Mouse (Mus musculus) heart, postnatal 0 days (tissue): ENCODE data around the gene Aknad1. TPM values are rescaled to one million over a fixed set of nuclear protein-coding genes. Genes with fewer than 3 reads are reported as not detected.

Source experiments
- ATAC-seq: fragments of 200-750 bp; cut with Nextera tagmentation; 2 replicates; pipeline ENCODE4 v1.8.0; 2017; ENCODE audit warnings: low read depth, moderate number of reproducible peaks, moderate library complexity; ENCODE audit not compliant: insufficient read depth
- DNase-seq: peaks from one replicate; pipeline ENCODE4 v3.0.0-alpha.2; 2016; ENCODE audit warnings: low spot score
- H3K27ac ChIP-seq: fragments of 300-500 bp; sonication (generic); 2 replicates; pipeline ENCODE4 v1.5.1; 2014; ENCODE audit warnings: low read depth, mild to moderate bottlenecking
- H3K27me3 ChIP-seq: fragments of 300-500 bp; sonication (generic); 2 replicates; pipeline ENCODE4 v1.6.1; 2014; ENCODE audit warnings: low read length, mixed read lengths; ENCODE audit not compliant: control insufficient read depth, insufficient read depth
- H3K36me3 ChIP-seq: fragments of 300-500 bp; sonication (generic); replicated peaks from 2 replicates; pipeline ENCODE4 v1.6.1; 2014; ENCODE audit warnings: low read length, mixed read lengths; ENCODE audit not compliant: control insufficient read depth, insufficient read depth
- H3K4me1 ChIP-seq: fragments of 300-500 bp; sonication (generic); 2 replicates; pipeline ENCODE4 v1.6.1; 2014; ENCODE audit warnings: antibody characterized with exemption; ENCODE audit not compliant: control insufficient read depth, insufficient read depth
- H3K4me2 ChIP-seq: fragments of 300-500 bp; sonication (generic); 2 replicates; pipeline ENCODE4 v1.6.1; 2014; ENCODE audit warnings: low read depth, mild to moderate bottlenecking, low read length, moderate library complexity
- H3K4me3 ChIP-seq: fragments of 300-500 bp; sonication (generic); 2 replicates; pipeline ENCODE4 v1.5.1; 2014; ENCODE audit warnings: low read depth, low read length
- H3K9ac ChIP-seq: fragments of 300-500 bp; sonication (generic); replicated peaks from 2 replicates; pipeline ENCODE4 v1.6.1; 2014; ENCODE audit warnings: low read depth, low read length, mixed read lengths
- H3K9me3 ChIP-seq: fragments of 300-500 bp; sonication (generic); replicated peaks from 2 replicates; pipeline ENCODE4 v1.6.1; 2016; ENCODE audit warnings: low read length; ENCODE audit not compliant: control insufficient read depth
- CTCF ChIP-seq: IDR thresholded peaks from 2 replicates; pipeline ENCODE4 v1.5.1; 2016; ENCODE audit warnings: antibody characterized with exemption, control low read depth, low read depth
- EP300 ChIP-seq: IDR thresholded peaks from 2 replicates; pipeline ENCODE4 v1.6.1; 2016; ENCODE audit warnings: antibody characterized with exemption, low read depth
- WGBS: fragments of 180-500 bp; shearing (Covaris S2); extraction: QIAGEN DNeasy Blood & Tissue Kit; methylation state at CpG from one replicate; pipeline ENCODE4 v1.1.7; 2014; 5-methylcytosine and 5-hydroxymethylcytosine counted together
- polyA plus RNA-seq: library from polyadenylated mRNA; unstranded; fragments of >200 nt; fragmentation: Nextera tagmentation; extraction: Ambion mirVana; gene quantifications from 2 replicates; pipeline ENCODE4 v1.2.1, GENCODE M21; 2015
- total RNA-seq: library from RNA; depleted of rRNA; stranded (reverse); fragments of >200 nt; gene quantifications from 2 replicates; pipeline ENCODE4 v1.2.3, GENCODE M21; 2014; ENCODE audit warnings: low replicate concordance

Aknad1 gene
- total and polyA plus RNA-seq, 2 experiments from 2014 or later, result not detected

DNA sequence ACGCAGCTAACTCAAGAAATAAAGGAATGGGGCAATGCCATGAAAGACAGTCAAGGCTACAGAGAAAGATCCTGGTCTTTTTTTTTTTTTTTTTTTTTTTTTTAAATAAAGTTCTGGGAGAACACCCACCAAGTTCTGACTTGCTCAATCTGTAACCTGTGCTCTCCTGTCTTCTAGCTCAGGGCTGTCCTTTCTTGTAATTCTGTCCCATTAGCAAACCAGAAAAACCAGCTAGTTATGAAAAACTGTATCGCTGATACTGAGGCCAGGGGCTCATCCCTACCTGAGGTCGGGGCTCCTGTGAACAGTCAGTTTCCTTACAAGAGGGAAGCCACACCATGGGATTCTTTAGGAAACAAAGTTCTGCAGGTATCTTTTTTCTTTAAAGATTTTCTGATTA is 51.0 kb downstream of the Aknad1 start:
- Histone ChIP-seq H3K27ac (no peak overlapping the region), H3K4me2 (no peak overlapping the region), H3K4me3 (no peak overlapping the region), H3K36me3 (peaks cover 21% of the 10 kb centered on the region), H3K27me3 (no peaks in the 10 kb centered on the region), H3K9ac (no peak overlapping the region), H3K4me1 (no peaks in the 10 kb centered on the region), H3K9me3 (no peaks in the 10 kb centered on the region)
- DNase-seq, result no peak
- no peak for ATAC-seq
- WGBS, result 88% methylated on average over 3 of the region's 3 CpGs
- TF ChIP-seq EP300 (no peak), CTCF (no peak)

DNA sequence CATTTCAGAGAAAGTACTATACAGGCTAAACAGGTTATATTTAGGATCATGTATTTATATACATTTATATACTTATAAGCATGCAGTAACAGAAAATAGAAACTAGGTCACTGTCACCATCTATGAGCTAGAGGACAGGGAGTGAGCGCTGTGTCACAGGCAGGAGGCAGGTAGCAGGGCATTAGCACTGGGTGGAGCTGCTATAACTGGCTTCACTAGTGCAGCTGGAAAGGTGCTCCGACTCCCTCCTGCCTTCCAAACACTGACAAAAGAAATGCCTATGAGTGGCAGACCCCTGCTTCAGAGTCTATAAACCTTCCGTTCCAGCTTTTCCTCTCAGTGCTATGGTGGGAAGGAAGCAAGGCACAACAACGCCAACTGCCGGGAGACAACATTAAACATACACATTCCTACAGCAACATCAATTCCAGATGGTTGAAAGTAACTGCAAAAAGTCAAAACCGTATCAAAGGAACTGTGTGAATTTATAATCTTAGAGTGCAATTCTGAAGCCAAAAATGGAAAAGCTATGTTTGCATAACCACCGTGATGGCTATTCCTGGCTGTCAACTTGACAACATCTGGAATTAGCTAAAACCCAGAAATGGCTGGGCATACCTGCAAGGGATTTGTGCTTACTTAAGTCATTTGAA is 51.7 kb downstream of the Aknad1 start:
- peaks cover 27% of the 10 kb centered on the region for H3K36me3 ChIP-seq
- no peaks in the 10 kb centered on the region for H3K4me1 ChIP-seq
- no peak for ATAC-seq
- no peak for DNase-seq
- no peak overlapping the region for H3K27ac ChIP-seq
- 74% methylated on average over 7 of the region's 7 CpGs for WGBS
- no peak overlapping the region for H3K4me2 ChIP-seq
- no peak overlapping the region for H3K9ac ChIP-seq
- TF ChIP-seq EP300, result no peak
- TF ChIP-seq CTCF, result no peak
- no peak overlapping the region for H3K4me3 ChIP-seq
- no peaks in the 10 kb centered on the region for H3K9me3 ChIP-seq
- H3K27me3 ChIP-seq, result no peaks in the 10 kb centered on the region

DNA sequence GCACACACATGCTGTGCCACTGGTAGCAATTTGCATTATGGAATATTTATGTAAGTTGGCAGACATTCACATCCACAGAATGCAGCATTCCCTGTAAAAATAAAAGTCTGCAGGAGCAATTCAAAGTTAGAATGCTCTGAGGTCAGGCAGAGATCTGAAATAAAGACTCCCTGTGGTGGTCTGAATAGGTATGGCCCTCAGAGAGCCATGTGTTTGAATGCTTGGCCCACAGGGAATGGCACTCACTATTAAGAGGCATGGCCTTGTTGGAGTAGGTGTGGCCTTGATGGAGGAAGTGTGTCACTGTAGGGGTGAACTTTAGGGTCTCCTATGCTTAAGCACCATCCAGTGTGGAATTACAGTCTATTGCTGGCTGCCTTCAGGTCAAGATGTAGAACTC is 53.0 kb downstream of the Aknad1 start:
- TF ChIP-seq EP300 (no peak), CTCF (no peak)
- Histone ChIP-seq H3K4me1 (no peaks in the 10 kb centered on the region), H3K9ac (no peak overlapping the region), H3K4me3 (no peak overlapping the region), H3K27me3 (no peaks in the 10 kb centered on the region), H3K9me3 (no peaks in the 10 kb centered on the region), H3K4me2 (no peak overlapping the region), H3K36me3 (peaks cover 38% of the 10 kb centered on the region), H3K27ac (no peak overlapping the region)
- no peak for ATAC-seq
- DNase-seq, result no peak

DNA sequence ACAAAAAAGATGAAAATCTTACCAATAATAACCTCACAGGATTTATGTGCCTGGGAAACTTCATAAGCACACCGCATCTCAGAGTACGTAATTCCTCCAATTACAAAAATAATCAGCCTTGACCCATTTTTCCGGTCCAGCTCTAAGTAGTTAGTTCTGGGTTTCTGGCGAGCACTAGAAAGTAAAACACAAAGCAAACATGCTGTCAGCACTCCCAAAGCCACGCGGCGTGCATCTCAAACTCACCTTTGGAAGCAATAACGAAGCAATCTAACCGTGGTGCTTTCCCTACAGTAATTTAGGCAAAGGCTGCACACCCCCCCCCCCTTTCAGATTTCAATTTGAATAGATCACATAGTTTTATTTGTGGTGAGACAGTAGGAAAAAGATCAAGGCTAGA is 55.3 kb downstream of the Aknad1 start:
- no peak overlapping the region for H3K27ac ChIP-seq
- no peaks in the 10 kb centered on the region for H3K9me3 ChIP-seq
- ATAC-seq (no peak), DNase-seq (no peak)
- H3K4me3 ChIP-seq, result no peak overlapping the region
- H3K27me3 ChIP-seq, result no peaks in the 10 kb centered on the region
- no peak overlapping the region for H3K4me2 ChIP-seq
- H3K36me3 ChIP-seq, result peaks cover 57% of the 10 kb centered on the region
- WGBS, result 90% methylated on average over 9 of the region's 9 CpGs
- H3K4me1 ChIP-seq, result no peaks in the 10 kb centered on the region
- H3K9ac ChIP-seq, result no peak overlapping the region
- TF ChIP-seq EP300 (no peak), CTCF (no peak)

DNA sequence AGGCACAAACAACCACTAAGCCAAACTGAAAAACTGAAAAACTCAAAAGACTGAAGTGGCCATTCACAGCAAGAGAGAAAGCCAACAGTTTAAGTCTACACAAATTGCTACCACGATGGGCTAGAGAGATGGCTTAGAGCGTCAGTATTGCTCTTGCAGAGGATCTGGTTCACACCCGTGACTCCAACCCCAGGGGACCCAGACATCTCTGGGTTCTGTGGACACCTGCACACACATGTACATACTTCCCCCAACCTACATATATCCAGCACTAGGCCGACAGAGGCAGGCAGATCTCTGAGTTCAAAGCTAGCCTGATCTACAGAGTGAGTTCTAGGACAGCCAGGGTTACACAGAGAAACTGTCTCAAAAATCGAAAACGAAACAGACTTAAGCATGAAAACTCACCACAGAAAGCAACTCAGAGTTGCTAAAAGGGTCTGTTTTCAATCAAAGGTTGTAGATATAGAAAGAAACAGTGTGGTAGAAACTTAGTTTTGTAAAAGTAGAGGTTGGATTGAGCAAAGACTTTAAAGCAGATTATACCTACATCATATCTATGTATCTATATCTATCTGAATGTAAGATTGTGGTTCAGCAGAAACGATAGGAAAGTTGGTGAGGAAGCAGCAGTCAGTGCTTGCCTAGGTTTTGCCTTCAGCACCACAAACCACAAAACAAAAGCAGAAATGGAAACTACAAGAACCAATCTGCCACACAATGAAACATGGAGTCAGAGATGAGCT is 56.3 kb downstream of the Aknad1 start:
- WGBS, result 84% methylated on average over 7 of the region's 7 CpGs
- Histone ChIP-seq H3K4me1 (no peaks in the 10 kb centered on the region), H3K4me2 (no peak overlapping the region), H3K9me3 (no peaks in the 10 kb centered on the region), H3K9ac (no peak overlapping the region), H3K4me3 (no peak overlapping the region), H3K36me3 (peaks cover 66% of the 10 kb centered on the region), H3K27me3 (no peaks in the 10 kb centered on the region), H3K27ac (no peak overlapping the region)
- no peak for TF ChIP-seq EP300
- TF ChIP-seq CTCF, result no peak
- DNase-seq (no peak), ATAC-seq (no peak)
